Mouse (Mus musculus): ENCODE measurements around the gene Etnk2. TPM values are rescaled to one million over a fixed set of nuclear protein-coding genes. Genes with fewer than 3 reads are reported as not detected.
"Not testable (repeated sequence)": the region's sequence is repeated elsewhere in the genome, so short reads cannot be mapped to it uniquely, and the experiment has no call there.

The Etnk2 gene
- under 1 TPM; 0.21 to 0.52 TPM for total RNA-seq (2021)
- long read RNA-seq, experiment 1, partial matches to known transcripts: 0 of 1 reads
- long read RNA-seq, experiment 1, other reads (novel, unspliced or antisense): 1 of 1 reads
- long read RNA-seq, experiment 2: 0 reads

- DNase-seq: peak; percentile 80 to 84
Observed at GRCm38 (mm10) chr1:133363276-133364021, at the start of gene Etnk2. Etnk2 (plus strand) TSS chr1:133363572.

DNA sequence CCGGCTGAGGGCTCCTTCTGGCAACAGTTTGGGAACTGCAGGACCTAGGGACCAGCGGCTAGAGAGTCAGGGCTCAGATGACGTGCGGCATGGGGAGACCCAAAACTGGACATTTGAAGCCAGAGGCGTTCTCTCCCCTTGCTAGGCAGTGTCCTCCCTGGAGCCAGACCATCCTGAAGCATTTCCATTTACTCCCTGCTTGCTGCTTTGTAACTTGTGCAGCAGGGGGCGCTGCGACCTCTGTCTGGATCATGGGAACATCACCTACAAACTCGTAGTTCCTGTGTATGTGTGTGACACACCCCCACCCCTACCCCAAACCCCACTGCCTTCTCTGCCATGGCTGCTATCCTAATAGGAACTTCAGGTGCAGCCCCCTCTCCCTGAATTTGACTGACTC is 49.0 kb upstream of the Etnk2 start:
- peak; percentile 33 to 81 for DNase-seq

DNA sequence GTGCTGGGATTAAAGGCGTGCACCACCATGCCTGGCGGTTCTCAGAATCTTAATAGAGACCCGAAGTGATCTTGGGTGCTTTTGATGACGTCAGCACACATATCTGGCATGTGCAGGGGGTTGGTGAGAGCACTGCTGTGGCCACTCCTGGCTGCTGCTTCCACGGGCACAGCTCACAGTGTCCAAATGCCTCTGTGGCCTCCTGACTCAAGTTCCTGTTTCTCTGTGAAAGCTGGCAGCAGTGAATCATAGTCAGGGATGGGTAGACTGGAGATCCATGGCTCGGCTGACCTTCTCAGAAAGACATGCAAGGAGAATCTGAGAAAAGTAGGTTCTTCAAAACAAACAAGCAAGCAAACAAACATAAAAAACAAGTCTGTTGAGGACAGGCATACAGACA is 47.6 kb upstream of the Etnk2 start:
- no peak for DNase-seq

GRCm38 (mm10) chr1:133316577-133316976 is 46.8 kb upstream of the Etnk2 start:
- DNase-seq: no peak

DNA sequence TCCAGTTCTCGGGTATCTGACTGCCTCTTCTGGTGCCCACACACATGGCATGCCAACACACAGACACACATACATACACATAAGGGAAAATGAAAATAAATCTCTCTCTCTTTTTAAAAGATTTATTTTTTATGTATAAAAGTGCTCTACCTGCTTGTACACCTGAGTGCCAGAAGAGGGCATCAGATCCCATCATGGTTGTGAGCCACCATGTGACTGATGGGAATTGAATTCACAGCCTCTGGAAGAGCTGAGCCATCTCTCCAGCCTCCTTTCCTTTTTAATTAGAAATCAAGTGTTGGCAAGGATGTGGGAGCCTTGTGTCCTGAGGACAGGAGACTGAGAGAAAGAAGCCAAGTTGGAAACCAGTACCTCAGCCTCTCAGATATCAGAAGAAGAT is 46.2 kb upstream of the Etnk2 start:
- DNase-seq: no peak

- no peak for DNase-seq
Observed at GRCm38 (mm10) chr1:133321267-133321925, 42.0 kb upstream of the Etnk2 start, which contains the start of gene Kiss1. Kiss1 (plus strand) TSS chr1:133321875.

GRCm38 (mm10) chr1:133323333-133323732 is 40.0 kb upstream of the Etnk2 start:
- no peak for DNase-seq

GRCm38 (mm10) chr1:133325951-133326350 is 37.4 kb upstream of the Etnk2 start:
- DNase-seq: no peak

- DNase-seq: no peak
Observed at GRCm38 (mm10) chr1:133327094-133327493, 36.3 kb upstream of the Etnk2 start.

DNA sequence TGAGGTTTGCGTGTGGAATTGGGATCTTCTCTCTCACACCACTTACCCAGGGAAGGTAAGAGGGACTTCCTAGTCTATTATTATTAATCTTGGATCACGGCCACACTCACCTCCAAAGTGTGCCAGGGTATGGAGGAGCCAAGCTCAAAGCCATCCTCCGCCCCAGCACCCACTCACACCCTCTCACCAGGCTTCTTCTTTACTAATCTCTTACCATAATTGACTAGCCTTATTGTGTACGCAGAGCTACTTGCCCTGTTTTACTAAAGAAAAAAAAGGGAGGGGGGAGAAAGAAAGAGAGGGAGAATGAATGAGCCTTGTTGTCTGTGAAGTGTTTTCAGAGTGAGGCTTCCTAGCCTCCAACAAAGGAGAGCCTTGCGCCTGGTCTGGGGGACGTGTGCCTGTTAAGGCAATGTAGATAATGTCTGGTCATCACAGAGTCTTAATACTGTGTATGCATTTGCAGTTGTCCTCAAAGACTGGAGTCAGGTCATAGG is 35.0 kb upstream of the Etnk2 start:
- DNase-seq: no peak

DNA sequence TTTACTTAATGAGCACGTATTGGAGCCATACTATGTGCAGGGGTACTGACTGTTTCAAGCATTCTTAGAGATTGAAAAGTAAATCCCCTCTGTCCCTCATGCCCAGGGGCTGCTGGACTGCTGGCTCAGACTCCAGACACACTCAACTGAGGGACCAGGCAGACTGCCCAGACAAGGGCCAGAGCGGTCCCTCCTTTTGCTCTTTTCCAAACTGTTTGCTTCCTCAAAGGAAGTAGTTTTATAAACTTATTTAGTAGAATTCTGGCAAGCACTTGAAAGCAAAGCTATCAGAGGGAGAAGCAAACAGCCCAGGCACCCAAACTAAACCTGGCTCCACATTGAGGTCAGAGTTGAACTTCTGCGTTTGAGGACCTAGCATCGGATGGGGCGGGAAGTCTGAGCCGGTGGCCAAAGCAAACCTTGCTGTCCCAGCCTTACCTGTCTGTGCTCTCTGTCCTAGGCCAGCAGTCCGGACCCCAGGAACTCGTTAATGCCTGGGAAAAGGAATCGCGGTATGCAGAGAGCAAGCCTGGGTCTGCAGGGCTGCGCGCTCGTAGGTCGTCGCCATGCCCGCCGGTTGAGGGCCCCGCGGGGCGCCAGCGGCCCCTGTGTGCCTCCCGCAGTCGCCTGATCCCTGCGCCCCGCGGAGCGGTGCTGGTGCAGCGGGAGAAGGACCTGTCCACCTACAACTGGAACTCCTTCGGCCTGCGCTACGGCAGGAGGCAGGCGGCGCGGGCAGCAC is 34.3 kb upstream of the Etnk2 start:
- DNase-seq: no peak

- DNase-seq: no peak
Observed at GRCm38 (mm10) chr1:133329638-133329964, 33.8 kb upstream of the Etnk2 start.

- no peak for DNase-seq
Observed at GRCm38 (mm10) chr1:133331142-133331541, 32.2 kb upstream of the Etnk2 start.

GRCm38 (mm10) chr1:133332656-133333430 is 30.5 kb upstream of the Etnk2 start:
- DNase-seq: no peak

DNA sequence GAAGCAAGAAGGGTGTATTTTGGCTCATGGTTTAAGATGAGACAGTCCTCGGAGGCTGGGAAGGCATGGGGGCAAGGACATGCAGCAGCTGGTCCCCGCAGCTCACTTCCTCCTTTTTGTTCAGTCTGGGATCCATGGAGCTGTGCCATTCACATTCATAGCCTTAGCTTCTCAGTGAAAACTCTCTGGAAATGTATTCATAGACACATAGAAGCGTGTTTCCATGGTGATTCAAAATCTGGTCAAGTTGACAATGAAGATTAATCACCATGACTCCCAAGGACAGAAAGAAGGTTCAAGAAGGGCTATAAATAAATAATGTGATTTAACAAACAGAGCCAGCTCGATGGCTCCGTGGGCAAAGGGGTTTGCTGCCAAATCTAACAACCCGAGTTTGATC is 29.4 kb upstream of the Etnk2 start:
- DNase-seq: no peak

DNA sequence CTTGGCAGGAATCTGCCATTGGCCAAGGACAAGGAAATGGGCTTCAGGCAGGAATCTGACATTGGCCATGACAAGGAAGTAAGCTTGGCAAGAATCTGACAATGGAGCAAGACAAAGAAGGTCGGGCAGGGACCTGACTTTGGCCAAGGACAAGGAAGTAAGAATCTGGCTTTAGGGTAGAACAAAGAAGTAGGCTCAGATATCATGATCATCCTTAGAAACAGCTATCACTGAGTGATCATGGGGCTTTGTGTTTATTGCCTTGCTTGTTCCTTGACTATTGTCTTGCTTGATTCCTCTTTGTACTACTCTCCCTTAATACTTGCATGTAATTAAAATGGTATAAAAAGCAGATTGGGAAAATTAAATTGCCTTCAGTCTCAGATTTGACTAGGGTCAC is 23.0 kb upstream of the Etnk2 start:
- DNase-seq: not testable (repeated sequence)

GRCm38 (mm10) chr1:133344357-133344756 is 19.0 kb upstream of the Etnk2 start:
- DNase-seq: no peak

DNA sequence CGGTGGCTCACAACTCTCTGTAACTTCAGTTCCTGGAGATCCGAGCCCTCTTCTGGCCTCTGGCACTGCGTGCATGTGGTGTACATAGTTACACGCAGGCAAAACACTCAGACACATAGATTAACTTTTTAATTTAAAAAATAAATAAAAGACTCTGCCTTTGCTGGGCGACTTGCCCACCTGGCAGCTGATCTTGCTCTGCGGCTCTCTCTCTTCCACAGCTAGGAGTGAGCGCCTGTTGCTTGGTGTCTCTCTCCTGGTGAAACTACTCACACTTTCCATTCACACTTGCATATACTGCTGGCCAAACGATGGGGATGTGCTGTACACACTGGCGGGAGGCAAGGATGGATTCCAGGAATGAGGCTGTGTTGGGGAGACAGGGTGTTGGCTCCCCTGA is 16.8 kb upstream of the Etnk2 start:
- DNase-seq: no peak

DNA sequence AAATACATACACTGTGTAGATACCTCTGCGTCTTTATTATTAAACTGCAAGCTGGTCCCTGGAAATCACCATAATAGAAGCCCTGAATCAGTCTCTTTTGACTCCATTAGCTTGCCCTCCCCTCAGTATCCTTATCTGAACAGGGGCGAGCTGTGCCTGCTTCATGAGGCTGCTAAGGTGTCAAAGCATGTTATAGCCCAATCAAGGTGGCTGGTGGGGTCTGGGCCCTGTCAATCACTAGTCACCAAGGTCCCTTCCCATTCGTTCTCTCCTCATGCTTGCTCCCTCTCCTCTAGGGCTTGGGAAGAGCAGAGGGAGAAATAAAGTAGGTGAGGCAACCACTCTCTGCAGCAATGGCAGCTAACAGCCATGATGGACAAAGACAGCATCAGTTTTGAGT is 16.1 kb upstream of the Etnk2 start:
- DNase-seq: no peak

DNA sequence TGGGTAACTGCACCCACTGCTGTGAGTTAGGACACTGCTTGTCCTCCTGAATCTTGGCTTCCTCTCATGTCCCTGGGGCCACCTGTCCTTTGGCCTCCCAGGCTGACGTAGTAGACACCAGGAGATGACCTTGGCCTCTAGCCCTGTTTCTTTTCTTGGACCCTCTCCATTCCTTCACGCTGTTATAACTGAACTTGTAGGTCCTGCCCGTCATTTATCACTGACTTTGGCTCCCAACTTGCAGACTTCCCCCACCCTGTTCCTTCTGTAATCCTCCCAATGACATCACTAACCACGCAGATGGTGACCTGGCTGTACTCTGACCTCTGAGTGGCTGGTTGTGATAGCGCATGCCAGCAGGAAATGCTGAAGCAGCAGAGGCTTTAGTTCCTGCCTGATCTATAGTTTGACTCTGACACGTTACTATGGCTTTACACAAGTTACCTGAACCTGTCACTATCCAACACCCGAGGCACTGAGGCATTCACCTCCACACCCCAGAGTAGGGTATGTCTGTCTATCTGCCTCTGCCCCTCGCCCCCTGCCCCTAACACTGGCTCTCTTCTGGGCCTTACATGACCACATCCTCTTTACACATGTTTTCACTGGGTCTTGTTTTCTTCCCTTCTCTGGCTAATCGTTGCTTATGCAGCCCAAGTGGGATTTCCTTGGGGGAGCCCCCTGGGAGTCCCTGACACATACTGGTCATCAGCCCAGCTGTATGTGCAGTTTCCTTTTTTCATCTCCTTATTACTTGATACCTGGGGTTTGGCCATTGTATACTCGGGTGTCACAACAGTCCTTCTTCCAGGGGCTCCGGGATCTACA is 15.5 kb upstream of the Etnk2 start:
- DNase-seq: peak in 1 of 2 experiments; percentile 35

DNA sequence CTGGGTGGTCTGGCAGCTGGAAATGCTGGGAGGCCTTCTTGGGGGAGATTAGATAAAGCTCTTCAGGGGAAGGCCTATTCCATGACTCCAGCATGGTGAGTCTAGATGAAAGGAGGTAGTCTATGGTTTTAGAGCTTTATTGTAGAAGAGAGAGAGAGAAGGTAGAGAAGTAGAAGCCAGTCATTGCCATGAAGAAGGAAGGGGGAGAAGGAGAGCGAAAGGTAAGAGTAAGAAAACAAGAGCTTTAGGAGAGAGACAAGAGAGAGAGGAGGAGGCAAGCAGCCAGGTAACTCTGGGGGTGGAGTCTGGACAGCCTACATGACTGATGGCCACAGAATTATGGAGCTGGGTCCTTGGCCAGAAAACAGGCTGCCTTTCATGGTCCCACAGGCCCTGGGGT is 13.2 kb upstream of the Etnk2 start, which contains the start of gene Ren1:
Gene Ren1 (plus strand): TSS at position 301 of the 400 bp plus-strand sequence.
- DNase-seq: no peak
